Mouse (Mus musculus): ENCODE measurements around the gene Enox1.

DNA sequence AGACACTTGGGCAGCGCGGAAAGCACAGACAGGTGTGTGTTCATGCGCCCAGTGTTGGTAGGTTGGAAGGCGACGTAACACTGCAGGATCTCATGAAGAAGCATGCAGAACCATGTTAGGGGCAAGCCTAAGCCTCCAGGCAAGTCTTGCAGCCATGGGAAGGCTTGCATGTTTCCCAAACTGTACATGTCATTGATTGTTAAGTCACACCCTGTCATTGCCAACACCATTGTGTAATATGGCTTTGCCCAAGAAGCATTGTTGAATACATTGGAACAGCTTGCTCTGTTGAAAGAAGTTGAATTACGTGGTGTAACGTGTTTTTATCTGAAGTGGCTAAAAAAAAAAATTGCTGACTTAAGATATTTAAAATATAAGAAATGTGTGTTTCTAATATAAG is 162.8 kb downstream of the Enox1 start:
- TF ChIP-seq CTCF (conservative IDR thresholded peaks at IDR 0.05 in 1 of 2, IDR thresholded peaks at IDR 0.05 in 1 of 2; ENCODE audit: low read depth in 2 of 2, low read length in 2 of 2) (no peak), EP300 (IDR thresholded peaks at IDR 0.05; ENCODE audit: low read length) (no peak), POLR2AphosphoS2 (IDR thresholded peaks at IDR 0.05; ENCODE audit: low read depth, low read length) (no peak), ETS1 (conservative IDR thresholded peaks at IDR 0.05; ENCODE audit: low read depth, low read length) (no peak), MAX (IDR thresholded peaks at IDR 0.05; ENCODE audit: low read length) (no peak), PAX5 (IDR thresholded peaks at IDR 0.05; ENCODE audit: low read length) (no peak), POLR2A (IDR thresholded peaks at IDR 0.05; ENCODE audit: low read depth, low read length) (no peak), SMC3 (IDR thresholded peaks at IDR 0.05; ENCODE audit: low read depth, low read length) (no peak), ZMIZ1 (IDR thresholded peaks at IDR 0.05; ENCODE audit: low read depth, low read length) (no peak), MEF2A (IDR thresholded peaks at IDR 0.05; ENCODE audit: borderline replicate concordance, low read depth, low read length) (no peak), MYC (IDR thresholded peaks at IDR 0.05; ENCODE audit: low read depth, low read length) (no peak)
